Mouse (Mus musculus) urinary bladder, postnatal 10 days (tissue): ENCODE data around the gene Scarf1.

ENCODE experiments used
- DNase-seq: peaks from one replicate; pipeline ENCODE4 v3.0.0; 2022; ENCODE audit warnings: low spot score

The Scarf1 gene

GRCm38 (mm10) chr11:75511213-75511612 is 2.1 kb upstream of the Scarf1 start:
- DNase-seq = no peak

- DNase-seq = no peak
Measured at GRCm38 (mm10) chr11:75512301-75513018, 880 bp upstream of the Scarf1 start.

GRCm38 (mm10) chr11:75515186-75515585 is 1.8 kb downstream of the Scarf1 start:
- no peak for DNase-seq

GRCm38 (mm10) chr11:75519834-75520633 is 6.7 kb downstream of the Scarf1 start:
- no peak for DNase-seq

- no peak for DNase-seq
Measured at GRCm38 (mm10) chr11:75521609-75522008, 8.3 kb downstream of the Scarf1 start.

GRCm38 (mm10) chr11:75522793-75523192 is 9.5 kb downstream of the Scarf1 start:
- no peak for DNase-seq

GRCm38 (mm10) chr11:75525531-75526125 is 12.3 kb downstream of the Scarf1 start:
- DNase-seq = no peak

- no peak for DNase-seq
Measured at GRCm38 (mm10) chr11:75526943-75527342, 13.6 kb downstream of the Scarf1 start.

GRCm38 (mm10) chr11:75529771-75530170 is 16.4 kb downstream of the Scarf1 start:
- DNase-seq = no peak

- DNase-seq = peak; percentile 97
Measured at GRCm38 (mm10) chr11:75530325-75530724, 17.0 kb downstream of the Scarf1 start.

- DNase-seq = no peak
Measured at GRCm38 (mm10) chr11:75530845-75531373, 17.6 kb downstream of the Scarf1 start.

- peak; percentile 66 for DNase-seq
Measured at GRCm38 (mm10) chr11:75531469-75532242, 18.3 kb downstream of the Scarf1 start, which contains the start of gene Slc43a2. Gene Slc43a2, plus strand, starts transcription at chr11:75531694.

- DNase-seq = no peak
Measured at GRCm38 (mm10) chr11:75532340-75533277, 19.3 kb downstream of the Scarf1 start.

GRCm38 (mm10) chr11:75533314-75534015 is 20.1 kb downstream of the Scarf1 start:
- DNase-seq = no peak

- DNase-seq = no peak
Measured at GRCm38 (mm10) chr11:75534286-75535033, 21.1 kb downstream of the Scarf1 start.

GRCm38 (mm10) chr11:75535106-75535795 is 21.9 kb downstream of the Scarf1 start:
- no peak for DNase-seq

GRCm38 (mm10) chr11:75536255-75537024 is 23.1 kb downstream of the Scarf1 start:
- no peak for DNase-seq

- DNase-seq = no peak
Measured at GRCm38 (mm10) chr11:75537025-75537414, 23.7 kb downstream of the Scarf1 start.
